Mouse (Mus musculus): ENCODE measurements around the gene Ctbp2.

- TF ChIP-seq FLI1 (IDR thresholded peaks at IDR 0.05; ENCODE audit: low read length), result no peak
- TF ChIP-seq GATA1 (IDR thresholded peaks at IDR 0.05; ENCODE audit: borderline replicate concordance, low read length), result no peak
These were observed 185.0 kb downstream of the Ctbp2 start for GRCm38 (mm10) chr7:132939118-132939517.

Measured in megakaryocyte, embryonic 14.5 days (primary cell).